Mouse (Mus musculus): Measurements from ENCODE around the gene Rtraf. TPM values are rescaled to one million over a fixed set of nuclear protein-coding genes. Genes with fewer than 3 reads are reported as not detected.

Gene Rtraf
- total RNA-seq, 1 experiment from 2014 or later, result 69.2 TPM

Other genes with a start within 250 kb of the Rtraf start
- 1.2 and 4.3 TPM in 2 replicates for gene Gm2237, start 238.7 kb downstream of the Rtraf start, total RNA-seq (2021)
- gene Gm5458, start 221.2 kb downstream of the Rtraf start, total RNA-seq (2021), result not detected in 2 replicates
- gene Nid2, start 72.6 kb downstream of the Rtraf start, total RNA-seq (2021), result 23.5 and 27.4 TPM in 2 replicates
- 24.6 and 36.2 TPM in 2 replicates for gene Gng2, start 153.8 kb upstream of the Rtraf start, total RNA-seq (2021)